Mouse (Mus musculus) mature B cell (primary cell): ENCODE results near the gene Scgb1b3.

Experiments
- in situ Hi-C: fragments of 300-500 bp; cut with MboI; formaldehyde crosslinking; loops from 2 replicates; pipeline ENCODE4 v1.14.3; 2019

Gene Scgb1b3

DNA sequence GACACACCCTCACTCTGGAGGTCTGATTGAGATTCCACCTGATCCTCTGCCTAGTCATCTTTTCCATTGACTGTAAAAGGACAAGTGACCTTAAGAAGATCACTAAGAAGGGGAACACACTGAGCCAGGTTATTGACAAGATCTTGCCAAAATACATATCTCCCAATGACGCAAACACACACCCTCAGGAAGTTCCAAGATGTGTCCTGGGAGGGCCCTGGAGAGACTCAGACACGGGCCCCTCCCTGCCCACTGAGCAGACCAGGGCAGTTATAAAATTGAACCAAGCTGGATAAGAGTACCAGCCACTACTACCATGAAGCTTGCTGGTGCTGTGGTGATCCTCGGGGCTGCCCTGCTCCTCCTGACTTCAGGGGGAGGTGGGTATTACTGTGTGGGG lies at the start of gene Scgb1b3:
TSS of gene Scgb1b3 (plus strand) at position 301 of the 400 bp plus-strand sequence.
- in situ Hi-C loops: no loop called here

DNA sequence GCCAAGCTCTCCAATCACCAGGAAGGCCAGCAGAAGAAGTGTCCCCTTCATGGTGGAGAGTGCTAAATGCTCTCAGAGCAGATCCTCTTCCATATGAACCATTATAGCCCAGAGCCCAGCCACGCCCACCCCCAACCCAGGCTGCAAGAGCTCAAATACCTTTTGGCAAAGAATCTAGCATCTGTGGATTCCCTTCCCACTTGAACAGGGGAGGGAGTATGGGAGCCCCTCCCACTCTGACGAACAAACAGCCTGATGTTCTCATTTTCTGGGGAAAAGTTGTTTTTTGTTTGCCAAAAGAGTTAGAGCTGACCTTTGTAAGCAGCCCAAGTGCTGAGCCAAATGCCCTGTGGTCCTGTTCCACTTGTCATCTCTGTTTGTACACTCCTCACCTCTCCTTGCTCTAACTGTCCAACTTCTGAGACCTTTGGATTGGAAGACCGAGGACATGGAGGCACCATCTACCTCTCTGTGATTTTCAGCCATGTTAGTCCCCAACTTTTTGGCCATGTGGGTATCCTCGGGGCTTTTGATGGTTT lies 13.3 kb upstream of the Scgb1b3 start, which contains the start of gene Scgb2b3:
TSS of gene Scgb2b3 (minus strand) at position 51 of the 539 bp plus-strand sequence.
- in situ Hi-C loops: no loop called here
